Mouse (Mus musculus) skeletal muscle tissue, adult 2 months (tissue): Measurements from ENCODE around the gene Serinc5.

ENCODE experiments used
- DNase-seq: peaks from one replicate; pipeline ENCODE4 v3.0.0-alpha.2; 2012; ENCODE audit warnings: low read depth, low spot score

Gene Serinc5

GRCm38 (mm10) chr13:92704189-92704588 lies 93.3 kb downstream of the Serinc5 start:
- no peak for DNase-seq

DNA sequence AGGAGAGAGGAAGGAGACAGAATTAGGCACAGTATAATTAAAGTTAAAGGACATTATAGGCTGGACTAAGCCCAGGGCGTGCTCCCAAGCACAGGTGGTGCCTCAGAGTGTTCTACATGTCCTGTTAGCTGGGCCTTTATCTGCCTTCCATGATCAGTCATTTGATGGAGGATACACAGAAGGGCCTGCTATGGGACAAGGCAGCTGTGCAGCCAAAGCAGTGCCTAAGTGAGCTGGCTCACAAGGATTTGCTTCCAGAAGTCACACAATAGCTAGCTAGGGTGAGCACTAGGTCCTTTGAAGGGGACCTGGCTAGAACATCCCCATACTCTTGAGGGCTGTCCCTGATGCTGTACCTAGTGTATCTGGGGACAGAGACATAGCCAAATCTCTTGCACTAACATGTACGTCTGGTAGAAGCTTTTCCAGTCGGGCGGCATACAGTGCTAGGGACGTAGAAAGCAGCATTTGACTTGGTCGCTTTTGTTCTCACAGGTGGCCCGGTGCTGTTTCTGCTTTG lies 94.2 kb downstream of the Serinc5 start:
- no peak for DNase-seq

DNA sequence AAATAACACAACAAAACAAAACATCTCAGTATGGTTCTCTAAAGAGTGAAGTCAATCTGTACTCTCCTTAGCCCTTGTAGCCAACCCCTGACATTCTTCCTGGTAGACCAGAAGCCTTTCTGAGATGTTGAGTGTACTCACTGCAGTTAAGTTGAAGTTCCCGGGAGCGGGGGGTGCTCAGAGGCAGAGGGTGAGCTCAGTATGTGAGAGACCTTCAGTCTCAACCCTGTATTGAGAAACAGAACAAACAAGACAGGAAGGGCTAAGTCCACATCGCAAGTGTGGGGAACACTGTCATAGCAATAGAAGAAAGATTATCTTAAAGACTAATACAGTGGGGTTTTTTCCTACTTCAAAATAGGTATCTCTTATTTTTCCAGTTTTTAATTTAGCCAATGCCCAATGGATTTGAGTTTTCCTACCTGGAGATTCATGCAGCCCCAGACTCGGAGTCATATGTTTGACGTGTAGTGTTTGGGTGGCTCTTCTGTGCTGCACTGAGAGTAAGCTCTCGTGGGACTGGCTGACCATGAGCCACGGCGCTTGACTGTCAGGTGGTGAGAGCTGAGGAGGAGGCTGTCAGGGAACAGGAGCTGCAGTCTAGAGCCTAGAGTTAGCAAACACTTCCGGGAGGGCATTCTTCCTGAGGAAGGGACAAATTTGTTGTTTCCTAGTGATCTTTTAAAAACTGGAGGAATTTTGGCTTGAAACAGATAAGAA lies 95.6 kb downstream of the Serinc5 start:
- no peak for DNase-seq

DNA sequence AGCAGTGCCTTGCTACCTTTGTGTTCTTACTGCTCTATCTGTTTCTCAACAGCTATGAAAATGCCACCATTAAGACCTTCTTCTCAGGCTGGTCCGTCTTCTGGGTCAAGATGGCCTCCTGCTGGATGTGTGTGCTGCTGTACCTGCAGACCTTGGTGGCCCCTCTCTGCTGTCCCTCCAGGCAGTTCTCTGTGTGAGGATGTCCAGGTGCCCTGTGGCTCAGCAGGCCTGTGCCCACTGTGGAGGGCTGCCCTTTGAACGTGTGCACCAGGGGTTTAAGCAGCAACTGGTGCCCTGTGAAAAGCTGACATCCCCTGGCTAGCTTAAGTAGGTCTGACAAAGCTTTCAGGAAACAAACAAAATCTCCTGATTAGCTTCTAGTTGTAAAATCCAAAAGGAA lies 97.0 kb downstream of the Serinc5 start:
- DNase-seq = no peak

DNA sequence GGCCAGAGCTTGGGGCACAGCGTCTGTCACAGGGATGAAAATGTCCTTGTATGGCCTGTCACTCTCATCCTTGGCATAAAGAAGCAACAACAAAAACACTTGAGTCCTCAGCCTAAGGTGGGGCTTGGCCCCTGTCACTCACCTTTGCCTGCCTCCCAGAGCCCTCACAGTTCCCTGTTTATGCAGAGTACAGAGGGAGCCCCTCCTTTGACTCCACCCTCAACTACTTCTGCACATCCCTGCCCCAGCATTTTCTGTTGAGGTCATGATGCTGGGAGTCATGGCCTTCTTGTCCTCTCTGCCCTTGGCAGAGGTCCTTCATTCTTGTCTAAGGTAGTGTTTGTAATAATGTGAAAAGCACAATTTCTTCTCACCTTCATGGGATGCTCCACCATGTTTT lies 97.6 kb downstream of the Serinc5 start:
- DNase-seq = no peak

DNA sequence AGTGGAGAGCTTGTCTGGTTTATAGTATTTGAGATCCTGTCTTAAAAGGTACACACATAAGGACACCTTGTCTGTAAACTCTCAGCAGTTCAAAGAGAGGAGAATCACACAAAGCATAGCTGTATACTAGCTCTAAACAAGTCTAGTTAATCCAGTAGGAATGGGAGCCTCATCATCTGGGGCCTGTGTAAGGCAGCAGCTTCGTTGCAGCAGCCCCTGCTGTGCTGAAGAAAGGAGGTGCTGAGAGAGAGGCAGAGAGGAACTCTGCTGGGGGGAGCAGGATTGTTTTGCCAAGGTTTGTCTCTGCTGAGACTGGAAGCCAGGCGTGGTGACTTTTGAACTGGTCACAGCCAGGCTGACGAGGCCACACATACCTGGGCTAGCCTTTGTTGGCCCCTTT lies 98.6 kb downstream of the Serinc5 start:
- DNase-seq = no peak

- no peak for DNase-seq
Observed at GRCm38 (mm10) chr13:92710361-92710760, 99.5 kb downstream of the Serinc5 start.

- no peak for DNase-seq
Observed at GRCm38 (mm10) chr13:92711821-92712220, 100.9 kb downstream of the Serinc5 start.

DNA sequence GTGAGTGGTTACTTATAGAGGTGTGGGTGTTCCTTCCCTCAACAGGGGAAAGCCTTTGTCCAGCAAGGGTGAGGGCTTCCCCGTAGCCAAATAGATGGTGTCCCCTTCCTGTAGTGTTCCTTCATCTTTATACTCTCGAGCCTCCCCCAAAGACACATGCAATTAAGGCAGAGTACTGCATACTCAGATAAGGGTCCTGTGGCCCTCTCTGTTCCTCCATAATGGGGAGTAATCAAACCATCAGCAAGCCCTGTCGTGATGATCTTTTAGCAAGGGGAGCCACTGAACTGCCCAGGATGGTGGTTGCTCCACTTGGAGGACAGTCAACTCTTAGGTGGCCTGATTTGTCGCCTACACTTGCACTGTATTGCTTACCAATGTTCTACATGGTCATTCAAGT lies 101.7 kb downstream of the Serinc5 start:
- no peak for DNase-seq

DNA sequence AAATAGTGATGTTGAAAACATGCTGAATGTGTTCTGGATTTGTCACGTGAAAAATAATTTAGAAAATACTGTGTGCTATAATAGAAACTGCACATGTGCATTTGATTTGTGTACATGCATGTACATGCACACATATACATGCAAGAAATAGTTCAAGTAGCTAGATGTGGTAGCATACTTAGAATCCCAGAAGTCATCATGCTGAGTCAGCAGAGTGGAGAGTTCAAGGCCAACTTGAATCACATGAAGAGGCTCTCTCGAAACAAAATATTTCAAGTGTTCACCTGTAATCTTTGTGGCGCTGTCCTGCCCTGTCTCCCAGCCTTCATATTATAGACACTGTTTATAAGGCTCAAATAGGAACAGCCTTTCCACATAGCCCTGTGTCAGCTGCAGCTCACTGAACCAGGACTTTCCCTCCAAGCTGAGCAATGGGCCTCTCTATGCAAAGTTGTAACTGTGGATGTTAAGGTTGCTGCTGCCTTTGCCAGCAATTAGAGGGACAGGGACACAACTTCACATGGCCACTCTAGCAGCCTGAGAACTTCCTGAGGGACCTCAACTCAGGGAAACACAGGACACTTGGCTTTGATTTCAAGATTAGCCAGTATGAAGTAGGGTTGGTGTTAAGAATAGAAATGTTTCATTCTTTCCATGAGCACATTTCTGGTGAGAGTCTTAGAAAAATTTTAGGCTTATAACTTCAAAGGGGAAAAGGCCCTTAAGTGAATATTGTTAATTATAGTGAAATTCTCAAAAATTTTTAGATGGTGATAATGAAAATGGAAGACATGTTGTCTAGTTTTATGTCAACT lies 107.2 kb downstream of the Serinc5 start:
- no peak for DNase-seq

DNA sequence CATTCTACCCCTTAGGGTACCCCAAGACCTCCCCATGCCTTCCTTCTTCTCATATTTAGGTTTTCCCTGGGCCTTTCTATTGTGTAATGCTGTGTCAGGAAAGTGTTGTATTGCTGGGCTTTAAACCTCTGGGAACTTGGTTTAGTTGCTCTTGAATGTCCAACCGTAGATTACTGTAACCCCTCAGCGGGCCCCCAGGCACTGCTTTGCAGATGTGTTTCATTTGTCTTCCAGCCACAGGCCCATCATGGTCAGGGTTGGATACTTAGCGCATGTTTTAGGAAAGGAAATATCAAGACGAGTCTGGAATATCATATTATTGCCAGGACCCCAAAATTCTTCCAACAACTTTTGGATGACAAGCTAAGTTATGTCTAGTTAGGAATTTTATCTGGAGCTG lies 110.1 kb downstream of the Serinc5 start:
- DNase-seq = no peak

DNA sequence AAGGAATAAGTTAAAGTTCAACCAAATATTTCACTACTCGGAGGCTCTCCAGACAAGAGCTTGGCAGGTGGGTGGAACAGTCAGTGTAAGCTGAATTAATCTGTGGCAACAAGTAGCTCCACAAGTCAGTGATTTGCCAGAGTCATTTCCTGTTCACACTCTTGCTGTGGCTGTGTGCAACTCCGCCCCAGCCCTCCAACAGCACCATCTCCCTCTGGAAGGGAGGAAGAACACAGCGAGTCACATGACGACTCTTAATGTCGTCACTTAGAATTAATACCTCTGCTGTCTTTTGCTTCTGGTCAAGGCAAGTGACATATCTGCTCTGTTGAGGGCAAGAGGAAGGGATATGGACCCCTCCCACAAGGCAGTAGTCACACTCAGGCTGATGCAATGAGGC lies 111.5 kb downstream of the Serinc5 start:
- no peak for DNase-seq

DNA sequence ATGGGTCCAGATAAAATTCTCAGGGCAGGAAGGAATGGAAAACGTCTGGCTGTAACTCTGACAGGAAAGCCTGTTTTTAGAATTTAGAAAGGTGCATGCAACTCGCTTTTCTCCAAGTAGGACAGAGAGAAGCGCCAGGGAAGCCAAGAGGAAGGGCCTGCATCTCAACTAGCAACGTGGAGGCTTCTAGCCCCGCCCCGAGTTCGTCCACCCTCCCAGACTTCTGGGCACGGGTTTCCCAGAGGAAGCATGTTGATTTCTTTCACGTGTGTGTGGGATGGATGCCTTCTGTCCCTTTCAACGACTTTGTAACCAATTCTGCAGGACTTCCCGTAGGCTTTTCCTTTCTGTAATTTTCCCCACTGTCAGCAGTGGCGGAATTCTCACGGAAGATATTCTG lies 118.9 kb downstream of the Serinc5 start:
- DNase-seq = no peak

DNA sequence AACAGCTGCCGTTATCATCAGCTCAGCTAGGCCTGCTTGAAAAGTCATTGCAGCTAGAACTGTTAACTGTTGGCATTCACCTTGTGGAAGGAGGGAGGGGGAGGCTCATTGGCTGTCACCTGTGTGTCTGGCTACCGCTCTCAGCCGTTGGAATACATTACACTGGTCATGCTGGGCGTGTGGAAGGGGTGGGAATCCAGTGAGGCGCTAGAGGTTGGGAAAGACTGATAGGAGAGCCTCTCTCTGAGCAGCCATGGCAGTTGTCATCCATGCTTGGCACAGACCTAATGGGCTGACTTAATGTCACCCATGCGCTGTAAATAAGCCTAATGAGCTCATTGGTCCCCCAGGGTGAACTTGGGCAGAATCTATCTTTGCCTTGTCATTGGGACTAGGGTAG lies 120.9 kb downstream of the Serinc5 start:
- no peak for DNase-seq

DNA sequence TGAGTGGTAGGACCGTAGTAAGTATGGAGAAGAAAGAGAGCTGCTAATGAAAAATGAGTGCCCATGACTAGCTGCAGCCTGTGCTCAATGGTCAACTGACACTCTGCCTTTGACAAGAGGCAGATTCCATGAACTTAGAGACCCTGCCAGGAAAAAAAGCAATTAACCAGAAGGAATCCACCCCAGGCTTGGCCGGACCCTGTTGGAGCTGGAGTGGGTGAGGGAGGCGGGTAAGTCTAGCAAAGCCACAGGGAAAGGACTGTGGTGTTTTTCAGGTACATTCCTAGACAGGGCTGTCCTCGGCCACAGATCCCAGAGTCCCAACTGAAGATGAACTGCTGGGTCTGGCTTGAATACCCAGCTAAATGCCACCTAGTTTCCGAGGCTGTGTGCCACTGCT lies 121.9 kb downstream of the Serinc5 start:
- DNase-seq = no peak

GRCm38 (mm10) chr13:92733252-92733651 lies 122.4 kb downstream of the Serinc5 start:
- DNase-seq = no peak

GRCm38 (mm10) chr13:92733741-92734140 lies 122.8 kb downstream of the Serinc5 start:
- no peak for DNase-seq

- no peak for DNase-seq
Observed at GRCm38 (mm10) chr13:92735693-92736092, 124.8 kb downstream of the Serinc5 start.

GRCm38 (mm10) chr13:92736516-92737300 lies 125.8 kb downstream of the Serinc5 start:
- DNase-seq = no peak

DNA sequence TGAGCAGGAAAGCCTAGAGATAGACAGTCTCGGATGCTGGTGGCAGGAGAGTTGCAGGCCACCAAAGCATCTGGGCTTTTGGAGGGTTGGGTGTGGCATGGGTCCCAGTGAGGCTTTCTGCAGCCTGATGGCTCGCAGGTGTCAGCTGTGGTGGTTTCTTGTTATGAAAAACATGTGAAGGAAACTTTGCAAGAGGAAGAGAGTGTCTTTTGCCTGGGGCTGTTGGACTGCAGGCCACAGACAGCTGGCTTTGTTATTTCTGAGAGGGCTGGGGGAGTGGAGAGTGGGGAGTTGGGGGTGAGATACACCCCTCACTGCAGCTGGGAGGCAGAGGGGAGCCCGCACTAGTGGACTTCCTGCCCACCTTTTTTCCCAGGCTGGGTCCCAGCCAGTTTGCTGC lies 127.9 kb downstream of the Serinc5 start:
- no peak for DNase-seq

DNA sequence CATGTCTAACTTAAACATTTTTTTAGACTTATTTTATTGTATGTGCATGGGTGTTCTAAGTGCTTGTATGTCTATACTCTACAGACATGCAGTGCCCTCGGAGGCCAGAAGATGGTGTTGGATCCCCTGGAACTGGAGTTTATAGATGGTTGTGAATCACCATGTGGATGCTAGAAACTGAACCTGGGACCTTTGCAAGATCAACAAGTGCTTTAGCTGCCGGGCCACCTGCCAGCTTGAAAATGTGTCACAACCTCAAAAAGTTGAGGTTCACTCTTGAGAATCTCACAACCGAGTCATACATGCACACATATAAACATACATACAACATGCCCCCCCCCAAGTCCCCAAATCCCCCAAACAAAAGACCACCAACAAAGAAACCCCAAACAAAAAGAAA lies 129.0 kb downstream of the Serinc5 start:
- DNase-seq = no peak

DNA sequence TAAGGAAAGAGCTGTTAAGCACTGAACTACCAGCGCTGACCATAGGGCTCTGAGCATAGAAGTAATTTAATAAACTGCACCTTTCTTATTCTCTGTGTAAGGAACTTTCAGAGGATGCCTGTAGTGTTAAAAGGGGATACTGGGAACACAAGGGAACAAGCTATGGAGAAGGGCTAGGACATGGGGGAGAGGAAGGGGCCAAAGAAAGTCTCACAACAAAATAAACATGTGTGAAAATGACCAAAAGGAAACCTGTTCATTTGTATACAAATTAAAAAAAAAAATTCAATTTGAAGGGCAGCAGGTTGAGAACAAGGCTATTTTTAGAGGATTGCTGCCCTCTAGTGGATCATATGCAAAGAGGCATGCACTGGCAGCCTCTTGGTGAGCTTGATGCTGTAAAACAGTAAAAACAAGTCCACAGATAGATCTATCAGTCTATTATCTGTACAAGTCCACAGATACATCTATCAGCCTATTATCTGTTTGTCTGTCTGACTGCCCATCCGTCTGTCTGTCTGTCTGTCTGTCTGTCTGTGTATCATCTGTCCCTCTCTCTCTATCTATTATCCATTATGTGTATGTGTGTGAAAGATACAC lies 129.9 kb downstream of the Serinc5 start:
- peak; percentile 39 for DNase-seq
